Mouse (Mus musculus) limb, embryonic 10.5 days (tissue): ENCODE results near the gene Gramd4. TPM values are rescaled to one million over a fixed set of nuclear protein-coding genes. Genes with fewer than 3 reads are reported as not detected.
"Not testable (repeated sequence)": the region's sequence is repeated elsewhere in the genome, so short reads cannot be mapped to it uniquely, and the experiment has no call there.

Experiments
- DNase-seq: peaks from one replicate; pipeline ENCODE4 v3.0.0-alpha.2; 2017; ENCODE audit warnings: low spot score
- H3K27ac ChIP-seq: fragments of 300-500 bp; sonication (generic); 2 replicates; pipeline ENCODE4 v1.5.1; 2016; ENCODE audit warnings: mild to moderate bottlenecking
- H3K27me3 ChIP-seq: fragments of 300-500 bp; sonication (generic); 2 replicates; pipeline ENCODE4 v1.6.1; 2016; ENCODE audit warnings: low read depth, mild to moderate bottlenecking; ENCODE audit not compliant: poor library complexity, severe bottlenecking
- H3K36me3 ChIP-seq: fragments of 300-500 bp; sonication (generic); 2 replicates; pipeline ENCODE4 v1.6.1; 2016; ENCODE audit warnings: mild to moderate bottlenecking, moderate library complexity
- H3K4me1 ChIP-seq: fragments of 300-500 bp; sonication (generic); 2 replicates; pipeline ENCODE4 v1.6.1; 2016
- H3K4me3 ChIP-seq: fragments of 300-500 bp; sonication (generic); 2 replicates; pipeline ENCODE4 v1.5.1; 2016; ENCODE audit warnings: mild to moderate bottlenecking, moderate library complexity
- H3K9me3 ChIP-seq: fragments of 300-500 bp; sonication (generic); replicated peaks from 2 replicates; pipeline ENCODE4 v1.6.1; 2016; ENCODE audit warnings: mild to moderate bottlenecking
- WGBS: fragments of 180-500 bp; shearing (Covaris S2); methylation state at CpG from one replicate; pipeline ENCODE4 v1.1.7; 2016; 5-methylcytosine and 5-hydroxymethylcytosine counted together
- polyA plus RNA-seq: library from polyadenylated mRNA; unstranded; fragments of >200 nt; fragmentation: Nextera tagmentation; extraction: Ambion mirVana; gene quantifications from 2 replicates; pipeline ENCODE4 v1.2.1, GENCODE M21; 2016

The Gramd4 gene
- polyA plus RNA-seq, 1 experiment from 2014 or later = 14.1 TPM

DNA sequence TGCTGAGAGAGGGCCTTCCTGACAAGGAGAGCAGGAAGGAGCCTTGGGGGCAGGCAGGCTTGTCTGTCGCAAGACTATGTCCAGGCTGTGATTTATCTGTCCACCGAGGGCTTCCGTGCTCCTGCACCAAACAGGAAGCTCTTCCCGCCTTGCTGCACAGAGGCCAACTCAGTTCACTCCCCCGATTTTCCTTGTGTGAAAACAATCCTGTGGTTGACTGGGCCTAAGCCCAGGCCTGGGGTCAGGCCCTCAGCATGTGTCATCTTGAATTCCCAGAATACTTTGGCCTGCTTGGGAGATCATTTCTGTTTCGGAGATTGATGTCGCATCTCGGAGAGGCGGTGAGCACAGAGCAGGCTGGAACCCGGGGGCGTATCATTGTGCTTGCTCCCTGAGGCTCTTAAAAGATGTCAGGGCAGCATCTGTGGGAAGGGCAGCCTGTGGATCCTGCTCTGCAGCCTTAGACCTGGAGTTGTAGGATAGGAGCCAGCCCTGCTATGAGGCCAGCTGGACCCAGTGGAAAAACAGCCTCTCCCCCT, 32.6 kb downstream of the Gramd4 start:
- Histone ChIP-seq H3K36me3 (peaks cover 9% of the 10 kb centered on the region), H3K4me1 (peaks cover 47% of the 10 kb centered on the region), H3K9me3 (no peaks in the 10 kb centered on the region), H3K27me3 (no peaks in the 10 kb centered on the region), H3K27ac (peak overlapping the region; percentile 15; the same call in 1 of the 2 replicates), H3K4me3 (no peak overlapping the region)
- WGBS = 42% methylated on average over 11 of the region's 11 CpGs
- no peak for DNase-seq

GRCm38 (mm10) chr15:86090578-86090977, 33.1 kb downstream of the Gramd4 start:
- H3K4me1 ChIP-seq = peaks cover 42% of the 10 kb centered on the region
- WGBS = 94% methylated on average over 8 of the region's 8 CpGs
- peak overlapping the region; percentile 15; the same call in 1 of the 2 replicates for H3K27ac ChIP-seq

DNA sequence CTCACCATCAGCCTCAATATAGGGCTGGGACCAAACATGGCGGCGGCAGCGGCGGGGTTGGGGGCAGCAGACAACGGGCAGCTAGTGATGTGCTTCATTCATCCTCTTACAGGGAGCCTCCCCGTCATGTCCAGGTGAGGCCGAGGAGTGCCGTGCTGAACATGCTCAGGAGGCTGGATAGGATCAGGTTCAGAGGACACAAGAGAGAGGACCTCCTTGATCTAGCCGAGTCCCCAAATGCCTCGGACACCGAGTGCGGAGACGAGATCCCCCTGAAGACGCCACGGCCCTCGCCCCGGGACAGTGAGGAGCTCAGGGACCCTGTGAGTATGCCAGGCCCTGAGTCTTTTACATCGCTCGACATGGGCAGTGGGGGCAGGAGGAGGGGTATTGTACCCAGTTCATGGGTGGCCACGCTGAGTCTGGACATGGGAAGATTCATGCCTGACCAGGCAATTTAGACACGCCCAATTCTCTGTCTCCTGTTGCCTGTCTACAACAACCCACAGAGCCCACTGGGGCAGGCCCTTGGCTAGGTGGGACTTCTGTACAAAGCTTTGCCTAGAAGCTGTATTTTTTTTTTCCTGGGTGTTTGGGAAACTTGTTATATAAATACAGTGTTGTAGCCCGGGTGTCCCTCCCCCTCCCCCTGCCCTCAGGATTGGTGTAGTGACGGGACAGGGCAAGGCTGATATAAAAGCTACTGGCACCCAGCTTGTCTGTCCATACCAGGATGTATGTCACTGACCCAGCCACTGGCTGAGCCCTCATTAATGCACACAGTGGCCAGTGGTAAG, 33.9 kb downstream of the Gramd4 start:
- H3K36me3 ChIP-seq = peaks cover 13% of the 10 kb centered on the region
- no peaks in the 10 kb centered on the region for H3K27me3 ChIP-seq
- 91% methylated on average over 23 of the region's 23 CpGs for WGBS
- H3K9me3 ChIP-seq = no peaks in the 10 kb centered on the region
- DNase-seq = no peak
- no peak overlapping the region for H3K4me3 ChIP-seq
- H3K4me1 ChIP-seq = peaks cover 33% of the 10 kb centered on the region
- no peak overlapping the region; the same call in 1 of the 2 replicates for H3K27ac ChIP-seq

More at GRCm38 (mm10) chr15:86090578-86090977, 33.1 kb downstream of the Gramd4 start:
- Histone ChIP-seq H3K9me3 (no peaks in the 10 kb centered on the region), H3K4me3 (no peak overlapping the region), H3K27me3 (no peaks in the 10 kb centered on the region), H3K36me3 (peaks cover 9% of the 10 kb centered on the region)
- no peak for DNase-seq

- Histone ChIP-seq H3K4me1 (peaks cover 28% of the 10 kb centered on the region), H3K27ac (no peak overlapping the region), H3K27me3 (no peaks in the 10 kb centered on the region), H3K9me3 (no peaks in the 10 kb centered on the region), H3K4me3 (no peak overlapping the region), H3K36me3 (peaks cover 15% of the 10 kb centered on the region)
- DNase-seq = no peak
- 95% methylated on average over 12 of the region's 12 CpGs for WGBS
Measured at GRCm38 (mm10) chr15:86091998-86092670, 34.6 kb downstream of the Gramd4 start.

- no peak overlapping the region for H3K4me3 ChIP-seq
- H3K27me3 ChIP-seq = no peaks in the 10 kb centered on the region
- DNase-seq = no peak
- no peaks in the 10 kb centered on the region for H3K9me3 ChIP-seq
- H3K36me3 ChIP-seq = peaks cover 15% of the 10 kb centered on the region
- H3K27ac ChIP-seq = no peak overlapping the region
- H3K4me1 ChIP-seq = peaks cover 19% of the 10 kb centered on the region
- whole genome bisulfite sequencing = 87% methylated on average over 1 of the region's 1 CpGs
Measured at GRCm38 (mm10) chr15:86093236-86093635, 35.7 kb downstream of the Gramd4 start.

GRCm38 (mm10) chr15:86094324-86095121, 37.0 kb downstream of the Gramd4 start:
- DNase-seq = no peak
- H3K36me3 ChIP-seq = peaks cover 22% of the 10 kb centered on the region
- no peaks in the 10 kb centered on the region for H3K27me3 ChIP-seq
- H3K4me1 ChIP-seq = peaks cover 10% of the 10 kb centered on the region
- WGBS = 81% methylated on average over 10 of the region's 10 CpGs
- no peaks in the 10 kb centered on the region for H3K9me3 ChIP-seq
- H3K27ac ChIP-seq = no peak overlapping the region
- no peak overlapping the region for H3K4me3 ChIP-seq

- 89% methylated on average over 17 of the region's 17 CpGs for WGBS
Measured at GRCm38 (mm10) chr15:86095722-86096603, 38.5 kb downstream of the Gramd4 start.

DNA sequence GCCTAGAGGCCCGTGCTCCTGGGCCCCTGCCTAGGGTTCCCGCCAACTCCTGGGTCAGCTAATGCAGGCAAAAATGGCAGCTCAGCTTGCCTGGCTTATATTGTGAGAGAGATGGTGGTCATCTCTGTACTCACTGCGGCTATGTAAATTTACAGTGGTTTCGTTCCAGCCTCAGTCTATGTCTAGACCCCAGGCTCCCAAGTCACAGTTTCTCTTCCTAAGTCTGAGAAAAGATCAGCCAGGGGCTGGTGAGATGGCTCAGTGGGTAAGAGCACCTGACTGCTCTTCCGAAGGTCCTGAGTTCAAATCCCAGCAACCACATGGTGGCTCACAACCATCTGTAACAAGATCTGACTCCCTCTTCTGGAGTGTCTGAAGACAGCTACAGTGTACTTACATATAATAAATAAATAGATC, 39.1 kb downstream of the Gramd4 start:
- Histone ChIP-seq H3K4me1 (peaks cover 16% of the 10 kb centered on the region), H3K36me3 (peaks cover 34% of the 10 kb centered on the region)
- not testable (repeated sequence) for H3K27me3 ChIP-seq, H3K4me3 ChIP-seq, DNase-seq, H3K9me3 ChIP-seq, H3K27ac ChIP-seq
- WGBS = 98% methylated on average over 5 of the region's 5 CpGs

More at GRCm38 (mm10) chr15:86095722-86096603, 38.5 kb downstream of the Gramd4 start:
- Histone ChIP-seq H3K9me3 (no peaks in the 10 kb centered on the region), H3K27me3 (no peaks in the 10 kb centered on the region), H3K4me3 (no peak overlapping the region), H3K4me1 (peaks cover 9% of the 10 kb centered on the region), H3K36me3 (peaks cover 27% of the 10 kb centered on the region), H3K27ac (no peak overlapping the region)
- no peak for DNase-seq

- no peak for DNase-seq
- no peaks in the 10 kb centered on the region for H3K27me3 ChIP-seq
- peaks cover 37% of the 10 kb centered on the region for H3K36me3 ChIP-seq
- no peak overlapping the region for H3K27ac ChIP-seq
- no peak overlapping the region for H3K4me3 ChIP-seq
- 73% methylated on average over 2 of the region's 2 CpGs for WGBS
- no peaks in the 10 kb centered on the region for H3K9me3 ChIP-seq
- H3K4me1 ChIP-seq = peaks cover 16% of the 10 kb centered on the region
Measured at GRCm38 (mm10) chr15:86097871-86098270, 40.4 kb downstream of the Gramd4 start.

DNA sequence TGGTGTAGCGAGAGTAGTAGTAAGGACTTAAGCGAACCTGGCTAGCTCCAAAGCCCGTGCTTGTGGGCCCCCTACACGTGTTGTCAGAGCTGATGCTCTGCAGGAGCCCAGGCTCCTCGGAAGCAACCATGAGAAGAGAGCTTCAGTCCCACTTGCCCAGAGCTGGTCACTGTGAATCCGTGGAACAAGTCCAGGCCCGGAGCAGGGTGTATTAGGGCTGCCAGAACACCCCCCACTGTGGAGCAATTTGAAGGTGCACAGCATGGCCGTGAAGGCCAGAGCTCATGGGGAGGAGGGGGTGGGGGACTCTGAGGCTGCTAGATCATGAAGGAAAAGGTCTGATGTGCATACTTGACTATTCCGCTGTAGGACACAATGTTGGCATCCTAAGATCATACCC, 44.1 kb downstream of the Gramd4 start:
- no peak for DNase-seq
- no peaks in the 10 kb centered on the region for H3K27me3 ChIP-seq
- no peaks in the 10 kb centered on the region for H3K9me3 ChIP-seq
- H3K36me3 ChIP-seq = peaks cover 50% of the 10 kb centered on the region
- no peak overlapping the region for H3K4me3 ChIP-seq
- no peak overlapping the region for H3K27ac ChIP-seq
- WGBS = 92% methylated on average over 9 of the region's 9 CpGs
- H3K4me1 ChIP-seq = peaks cover 18% of the 10 kb centered on the region

DNA sequence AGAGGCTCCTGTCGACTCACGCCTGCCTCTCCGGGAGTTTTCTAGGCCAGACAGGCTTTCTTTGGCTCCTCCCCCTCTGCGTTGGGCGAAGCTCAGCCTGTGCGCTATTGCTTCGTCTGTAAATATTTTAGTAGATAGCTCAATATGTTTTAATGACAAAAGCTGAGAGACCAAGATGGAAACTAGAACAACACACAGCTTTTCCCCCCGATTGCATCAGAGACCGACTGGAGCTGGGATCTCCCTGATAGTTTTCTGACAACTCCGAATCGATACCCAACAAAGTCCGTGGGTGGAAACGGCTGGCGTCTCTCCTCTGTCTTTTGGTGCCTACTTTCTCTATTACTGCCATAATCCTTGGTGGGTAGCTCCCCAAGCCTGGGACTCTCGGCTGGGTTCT, 44.8 kb downstream of the Gramd4 start:
- WGBS = 89% methylated on average over 15 of the region's 15 CpGs
- H3K27ac ChIP-seq = no peak overlapping the region
- peaks cover 21% of the 10 kb centered on the region for H3K4me1 ChIP-seq
- no peak for DNase-seq
- no peaks in the 10 kb centered on the region for H3K27me3 ChIP-seq
- peaks cover 50% of the 10 kb centered on the region for H3K36me3 ChIP-seq
- H3K9me3 ChIP-seq = no peaks in the 10 kb centered on the region
- H3K4me3 ChIP-seq = no peak overlapping the region
